Mouse (Mus musculus) CD4-positive, CD25-positive, alpha-beta regulatory T cell, adult 2 months (primary cell): ENCODE results near the gene Tgfa.

Experiments
- DNase-seq: peaks from one replicate; pipeline ENCODE4 v3.0.0-alpha.2; 2012; ENCODE audit warnings: low read depth, low spot score

Gene Tgfa

DNA sequence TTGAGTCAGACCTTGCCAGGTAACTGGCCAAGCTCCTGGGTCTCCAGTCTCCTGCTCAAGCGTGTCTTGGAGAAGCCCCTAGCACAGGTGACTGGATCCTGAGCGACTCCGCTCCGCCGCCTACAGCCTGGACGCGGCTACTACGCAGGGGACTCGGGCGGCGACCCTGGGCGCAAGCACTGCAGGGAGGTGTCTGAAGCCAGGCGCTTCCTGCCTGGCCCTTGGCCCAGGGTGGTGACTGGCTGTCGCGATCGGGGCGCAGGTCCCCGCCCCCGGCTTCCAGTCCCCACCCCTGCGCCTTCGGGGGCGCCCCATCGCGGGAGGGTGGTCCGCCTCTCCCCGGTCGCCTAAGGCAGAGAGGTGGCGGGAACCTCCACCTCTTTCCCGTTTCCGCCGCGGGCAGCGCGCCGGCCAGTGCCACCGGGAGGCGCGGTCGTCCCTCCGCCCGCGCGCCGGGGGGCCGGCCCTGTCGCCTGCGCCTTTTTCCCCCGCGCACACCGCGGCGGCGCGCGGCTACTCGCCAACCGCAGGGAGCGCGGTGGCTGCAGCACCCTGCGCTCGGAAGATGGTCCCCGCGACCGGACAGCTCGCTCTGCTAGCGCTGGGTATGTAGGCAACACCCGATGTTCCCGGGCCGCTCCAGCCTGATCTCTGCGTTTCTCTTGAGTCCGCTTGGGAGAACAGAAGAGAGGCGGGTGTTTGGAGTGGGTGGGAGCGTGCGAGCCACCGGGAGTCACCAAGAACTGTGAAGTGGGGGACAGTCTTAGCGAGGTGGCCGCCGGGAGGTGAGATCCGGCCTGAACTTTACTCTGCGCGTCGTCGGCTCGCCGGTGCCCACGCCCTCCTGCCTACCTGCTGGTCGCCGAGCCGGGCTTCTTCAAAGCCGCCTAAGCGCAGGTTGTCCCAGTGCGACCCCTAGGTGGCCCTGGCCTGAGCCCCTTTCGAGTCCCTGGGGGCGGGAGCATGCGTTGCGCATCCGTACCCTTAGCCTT lies at the start of gene Tgfa:
TSS of gene Tgfa (plus strand) at position 283 of the 992 bp plus-strand sequence.
- no peak for DNase-seq

DNA sequence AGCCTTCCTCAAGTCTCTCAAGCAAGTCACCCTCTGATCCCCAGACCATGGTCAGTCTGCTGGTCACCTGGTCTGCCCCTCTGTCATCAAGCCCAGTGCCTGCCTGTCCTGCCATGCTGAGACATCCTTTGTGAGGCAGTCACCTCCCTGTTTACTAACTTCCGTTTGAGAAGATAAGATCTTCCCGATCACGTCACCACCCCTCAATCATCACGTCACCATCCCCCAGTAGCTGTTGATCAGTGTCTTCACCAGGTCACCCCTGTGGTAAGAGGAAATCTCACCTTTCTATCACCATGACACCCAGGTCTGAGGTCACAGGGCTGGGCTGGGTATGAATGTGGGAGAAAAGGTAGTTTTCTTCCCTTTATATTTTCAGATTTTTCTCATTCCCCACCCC lies 46.5 kb upstream of the Tgfa start:
- DNase-seq: peak; percentile 41

DNA sequence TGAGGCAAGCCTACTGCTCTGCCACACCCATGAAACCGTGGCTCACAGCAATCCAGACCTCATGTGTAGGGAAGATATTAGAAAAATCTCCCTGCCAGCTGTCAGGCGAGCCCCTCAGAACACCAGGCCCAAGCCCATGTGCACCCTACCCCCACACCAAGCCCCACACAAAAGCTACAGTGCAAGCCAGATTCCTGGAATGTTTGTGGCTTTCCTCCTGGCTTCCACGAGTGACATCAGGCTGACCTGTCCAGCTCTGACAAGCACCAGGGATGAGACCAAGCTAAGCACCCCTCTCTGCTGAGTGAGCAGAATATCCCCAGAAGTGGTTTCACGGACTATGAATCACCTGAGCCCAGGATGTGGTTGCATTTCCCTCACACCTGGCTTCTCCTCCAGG lies 46.0 kb upstream of the Tgfa start:
- no peak for DNase-seq

DNA sequence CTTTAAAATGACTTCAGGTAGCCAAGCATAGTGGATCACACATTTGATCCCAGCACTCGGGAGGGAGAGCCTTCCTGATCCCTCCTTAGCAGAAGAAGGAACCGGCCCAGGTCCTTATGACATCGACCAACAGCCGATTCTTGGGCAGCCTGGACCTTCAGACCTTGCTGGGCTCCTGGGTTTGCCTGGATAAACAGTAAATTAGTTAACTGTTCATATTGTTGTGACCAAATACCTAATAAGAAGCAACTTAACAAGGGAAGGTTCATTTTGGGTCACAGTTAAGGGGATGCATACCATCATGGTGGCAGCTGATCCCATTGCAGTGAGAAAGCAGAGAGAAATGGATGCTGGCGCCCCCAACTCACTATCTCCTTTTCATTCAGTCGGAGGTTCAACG lies 42.3 kb upstream of the Tgfa start:
- no peak for DNase-seq

DNA sequence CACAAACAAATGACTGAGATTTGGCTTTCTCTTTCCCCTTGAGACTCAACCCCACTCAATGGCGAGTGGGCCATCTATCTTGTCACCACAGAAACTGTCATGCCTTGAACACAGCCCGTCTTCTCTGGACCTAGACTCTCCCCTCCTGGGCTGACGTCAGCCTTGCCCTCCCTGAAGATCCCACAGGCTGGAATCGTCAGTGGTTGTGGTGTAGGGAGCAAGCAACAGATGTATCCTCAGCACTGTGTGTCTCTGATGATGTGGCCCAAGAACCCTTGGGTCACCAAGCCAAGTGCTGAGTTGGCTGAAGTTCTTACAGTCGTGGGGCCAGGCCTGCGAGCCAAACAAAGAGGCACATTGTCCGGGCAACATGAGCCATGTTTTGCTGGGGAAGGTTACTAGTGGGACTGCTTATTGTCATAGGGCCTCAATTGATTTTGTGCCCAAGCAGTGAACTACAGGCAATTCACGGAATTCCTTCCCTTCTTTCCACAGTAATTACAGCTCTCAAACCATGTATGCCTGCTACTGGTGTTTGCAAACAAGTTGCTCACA lies 41.5 kb upstream of the Tgfa start:
- no peak for DNase-seq

DNA sequence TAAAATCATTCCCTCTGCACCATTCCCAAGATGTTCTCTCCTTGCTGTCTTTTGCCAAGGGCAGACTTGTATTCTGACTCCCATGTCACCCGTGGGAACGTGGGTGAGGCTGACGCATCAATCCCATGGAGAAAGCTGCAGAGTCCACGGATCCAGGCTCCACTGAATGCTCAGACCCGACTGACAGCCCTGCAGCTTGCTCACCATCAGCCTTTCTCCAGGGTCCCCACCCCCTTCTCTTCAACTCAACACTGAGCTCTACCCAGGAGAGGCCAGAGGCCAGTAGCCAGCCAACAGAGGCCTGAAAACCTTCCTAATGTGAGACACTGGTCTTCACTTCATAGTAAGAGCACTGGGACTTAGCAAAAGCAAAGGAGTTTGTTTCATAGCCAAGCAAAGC lies 41.0 kb upstream of the Tgfa start:
- no peak for DNase-seq

DNA sequence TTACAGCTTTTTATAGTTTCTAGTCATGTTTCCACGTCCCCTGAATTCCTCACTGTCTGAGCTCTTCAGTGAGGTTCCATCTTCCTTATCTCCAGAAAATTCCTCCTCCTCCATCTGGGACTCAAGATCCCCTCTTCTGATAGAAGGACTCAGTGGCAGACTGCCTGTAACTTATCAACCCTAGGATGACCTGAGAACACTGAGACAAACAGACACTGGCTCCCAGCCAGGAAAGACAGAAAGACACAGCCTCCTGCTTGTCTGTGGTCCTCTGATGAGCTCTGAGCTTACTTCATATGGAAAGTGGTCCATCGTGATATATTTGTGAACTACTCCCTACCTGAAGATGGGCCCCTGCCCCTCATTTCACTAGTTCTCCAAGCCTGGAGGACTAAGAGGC lies 40.5 kb upstream of the Tgfa start:
- DNase-seq: no peak

DNA sequence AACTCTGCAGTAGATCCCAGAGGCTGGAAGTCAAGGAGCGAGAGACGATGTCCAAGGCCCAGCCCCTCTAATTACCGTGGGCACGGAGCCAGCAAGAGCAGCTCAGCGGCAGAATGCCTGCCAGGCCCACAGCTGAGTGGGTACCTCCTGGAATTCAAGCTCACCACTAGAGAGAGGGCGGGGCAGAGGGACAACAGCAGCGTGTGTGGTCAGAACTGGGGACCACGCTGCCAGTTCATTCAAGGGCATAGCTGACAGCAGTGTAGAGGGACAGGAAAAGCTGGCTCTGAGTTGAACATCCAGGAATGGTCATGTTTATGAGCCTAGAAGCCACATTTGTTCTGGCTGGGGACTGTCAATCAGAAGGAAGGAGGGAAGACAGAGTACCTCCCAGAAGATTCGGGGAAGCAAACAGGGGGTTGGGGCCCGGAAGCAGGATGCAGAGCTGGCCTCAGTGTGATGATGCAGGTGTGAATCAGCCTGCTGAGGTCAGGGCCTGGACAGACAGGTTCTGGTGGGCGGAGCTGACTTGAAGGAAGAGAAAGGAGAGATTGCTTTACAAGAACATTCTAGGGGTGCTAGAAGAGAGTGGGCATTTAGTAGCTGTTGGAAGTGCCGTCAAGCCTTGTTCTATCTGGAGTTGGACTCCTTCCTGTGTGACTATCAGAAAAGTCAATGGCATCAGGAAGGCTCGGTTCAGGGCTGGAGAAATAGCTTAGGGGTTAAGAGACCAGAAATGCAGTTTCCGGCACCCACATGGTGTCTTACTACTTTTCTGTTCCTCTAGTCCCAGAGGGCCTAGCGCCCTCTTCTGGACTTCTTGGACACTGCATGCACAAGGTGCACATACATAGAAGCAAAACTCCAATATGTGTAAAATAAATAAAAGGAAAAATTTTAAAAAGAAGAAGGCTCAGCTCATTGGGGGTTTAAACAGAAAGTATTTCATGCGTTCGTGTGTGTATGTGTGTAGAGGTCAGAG lies 37.5 kb upstream of the Tgfa start:
- DNase-seq: no peak

DNA sequence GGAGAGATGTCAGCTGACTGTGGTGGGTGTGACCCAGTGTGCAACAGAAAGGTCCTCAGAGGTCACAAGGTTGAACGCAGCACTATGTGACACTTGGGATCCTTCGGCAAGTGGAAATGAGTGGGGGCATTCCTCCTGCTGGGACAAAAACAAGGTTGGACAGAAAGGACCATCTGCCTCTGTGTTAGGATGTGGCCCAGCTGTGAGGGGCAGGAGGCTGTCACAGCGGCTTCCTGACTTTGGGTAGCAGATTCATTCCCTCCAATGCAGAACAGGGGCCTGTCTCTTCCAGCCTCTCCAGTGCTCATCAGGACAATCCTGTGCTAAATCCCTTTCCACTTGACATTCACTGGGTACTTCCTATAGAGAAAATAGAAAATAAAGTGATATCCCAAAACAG lies 34.1 kb upstream of the Tgfa start:
- no peak for DNase-seq

DNA sequence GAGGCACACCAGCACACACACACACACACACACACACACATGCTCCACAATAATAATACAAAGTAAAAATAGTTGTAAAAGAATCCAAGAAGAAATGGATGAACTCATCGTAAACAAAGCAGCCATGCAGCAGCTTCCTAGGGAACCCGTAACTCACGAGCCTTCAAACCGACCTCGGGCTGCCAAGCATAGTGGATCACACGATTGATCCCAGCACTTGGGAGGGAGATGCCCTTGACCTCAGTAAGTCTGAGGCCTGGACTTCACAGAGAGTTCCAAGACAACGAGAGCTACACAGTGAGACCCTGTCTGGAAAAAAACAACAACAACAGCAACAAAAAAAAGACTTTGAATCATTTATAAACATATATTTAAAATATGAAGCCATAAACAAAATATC lies 33.4 kb upstream of the Tgfa start:
- no peak for DNase-seq

DNA sequence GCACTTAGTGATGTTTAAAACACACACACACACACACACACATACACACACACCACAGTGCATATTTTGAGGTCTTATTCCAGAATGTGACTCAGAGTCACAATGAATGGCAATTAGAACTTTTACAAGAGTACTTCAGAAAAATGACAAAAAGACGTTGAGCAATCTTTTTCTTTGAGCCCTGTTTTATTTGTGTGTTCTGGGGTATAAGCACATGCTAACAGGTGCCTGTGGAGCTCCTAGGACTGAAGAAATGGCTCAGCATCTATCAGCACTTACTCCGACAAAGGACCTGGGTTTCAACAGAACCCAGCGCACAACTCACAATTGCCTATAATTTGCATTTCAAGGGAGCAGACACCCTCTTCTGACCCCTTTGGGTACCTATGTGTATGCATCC lies 31.0 kb upstream of the Tgfa start:
- DNase-seq: no peak

DNA sequence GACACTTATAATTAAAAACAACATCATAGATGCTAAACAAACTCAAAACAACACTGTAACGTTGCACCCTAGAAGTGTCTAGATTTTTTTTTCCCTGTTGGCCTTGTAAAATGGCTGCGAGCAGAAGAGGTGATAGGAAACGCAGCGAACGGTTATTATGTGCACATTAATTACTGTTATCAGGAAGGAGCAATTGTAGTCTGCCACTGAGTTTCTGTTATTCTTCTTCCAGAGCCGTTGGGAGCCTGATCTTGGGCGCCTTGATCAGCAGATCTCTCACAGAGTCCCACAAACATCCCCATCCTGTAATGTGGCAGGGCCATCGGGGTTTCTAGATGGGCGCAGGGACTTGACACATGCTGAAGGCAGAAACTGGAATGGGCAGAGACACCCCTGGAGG lies 28.6 kb upstream of the Tgfa start:
- no peak for DNase-seq

DNA sequence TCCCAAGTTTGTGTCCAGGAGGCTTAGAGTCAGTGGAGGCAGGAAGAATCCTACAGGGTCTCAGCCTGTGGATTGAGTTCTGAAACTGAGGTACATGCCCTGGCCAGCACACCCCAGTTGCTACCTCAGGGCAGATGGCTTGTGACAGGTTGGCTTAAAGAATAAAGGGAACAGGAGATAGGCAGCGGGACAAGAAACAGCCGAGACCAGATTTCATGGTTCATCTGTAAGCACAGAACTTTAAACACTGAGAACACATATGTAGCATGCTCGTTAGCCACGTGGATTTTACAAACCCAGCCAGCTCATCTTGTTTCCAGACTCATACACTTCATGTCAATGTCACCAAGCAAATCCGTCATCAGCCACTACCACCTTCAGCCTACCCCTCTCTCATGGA lies 27.2 kb upstream of the Tgfa start:
- DNase-seq: no peak

DNA sequence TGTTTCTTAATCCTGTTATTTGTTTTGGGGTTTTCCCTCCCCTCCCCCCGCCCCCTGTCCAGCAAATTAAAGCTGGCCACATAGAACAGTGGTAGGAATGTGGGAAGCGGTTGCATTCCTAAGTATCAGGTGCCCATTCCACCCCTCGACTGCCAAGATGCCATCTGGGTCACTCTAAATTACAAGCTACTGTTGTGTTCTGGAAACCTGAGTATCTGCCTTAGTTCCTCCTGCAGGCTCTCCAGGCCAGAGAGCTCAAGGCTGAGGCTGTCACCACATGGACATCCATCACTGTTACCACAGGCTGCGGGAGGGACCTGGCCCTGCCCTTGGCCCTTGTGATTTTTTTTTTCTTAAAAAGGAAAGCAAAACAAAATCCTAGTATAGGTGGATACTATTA lies 25.9 kb upstream of the Tgfa start:
- no peak for DNase-seq

DNA sequence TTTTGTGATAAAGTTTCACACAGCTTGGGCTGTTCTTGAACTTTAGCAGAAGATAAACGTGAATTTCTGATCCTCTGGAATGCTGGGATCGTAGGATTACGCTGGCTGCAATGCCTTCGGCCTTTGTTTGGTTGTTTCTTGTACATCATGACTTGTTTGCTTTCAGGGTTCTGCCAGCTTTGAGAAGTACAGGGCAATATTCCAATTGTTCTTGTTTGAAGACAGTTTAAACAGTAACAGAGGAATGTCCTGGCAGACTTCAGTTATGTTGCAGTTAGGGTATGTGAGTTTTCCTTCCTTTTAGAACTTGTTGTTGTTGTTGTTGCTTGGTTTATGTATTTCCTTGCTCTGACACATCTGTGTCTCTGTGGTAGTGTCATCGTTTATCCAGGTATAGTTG lies 18.8 kb upstream of the Tgfa start:
- DNase-seq: no peak

DNA sequence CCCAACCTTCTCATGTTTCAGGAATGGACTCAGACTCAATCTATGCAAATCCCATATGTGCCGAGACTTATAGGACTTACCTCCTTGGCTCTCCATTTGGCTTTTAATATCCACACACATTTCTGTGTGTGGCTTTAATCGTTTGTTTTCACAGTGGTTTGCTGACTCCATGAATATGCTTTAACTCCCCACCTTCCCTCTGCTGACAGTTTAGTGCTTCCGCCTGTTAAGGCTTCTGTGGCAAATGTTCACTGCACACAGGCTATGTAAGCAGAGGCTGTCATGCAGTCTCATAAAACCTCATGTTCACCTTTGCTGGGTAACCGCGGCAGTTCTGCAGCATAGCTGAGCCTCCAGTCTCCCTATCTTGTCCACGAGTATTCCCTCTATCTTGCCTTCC lies 18.3 kb upstream of the Tgfa start:
- DNase-seq: no peak

DNA sequence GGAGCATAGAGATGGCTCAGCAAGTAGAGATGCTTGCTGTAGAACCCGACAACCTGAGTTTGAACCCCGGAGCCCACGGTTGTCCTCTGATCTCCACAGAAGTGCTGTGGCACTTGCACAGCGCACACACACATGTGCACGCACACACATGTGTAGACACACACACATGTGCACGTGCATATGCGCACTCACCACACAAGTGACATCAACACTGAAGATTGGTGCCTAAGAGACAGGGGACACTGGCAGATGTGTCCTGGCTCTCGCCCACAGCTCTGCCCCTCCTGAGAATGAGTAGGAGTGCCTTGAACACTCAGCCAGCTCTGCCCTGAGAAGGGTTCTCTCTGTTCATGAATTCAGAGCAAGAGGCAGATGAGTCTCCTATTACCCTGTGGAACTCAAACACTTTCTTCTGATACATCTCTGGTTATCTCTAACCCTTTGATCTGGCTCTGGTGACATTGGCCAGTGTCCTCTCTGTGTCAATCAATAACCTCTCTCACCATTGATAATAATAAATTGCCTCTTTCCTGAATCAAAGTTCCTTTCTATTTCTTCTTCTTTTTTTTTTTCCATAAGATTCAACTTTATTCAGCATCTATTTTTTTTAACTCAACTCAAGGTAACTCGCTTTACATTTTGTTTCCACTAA lies 17.6 kb upstream of the Tgfa start:
- DNase-seq: no peak

DNA sequence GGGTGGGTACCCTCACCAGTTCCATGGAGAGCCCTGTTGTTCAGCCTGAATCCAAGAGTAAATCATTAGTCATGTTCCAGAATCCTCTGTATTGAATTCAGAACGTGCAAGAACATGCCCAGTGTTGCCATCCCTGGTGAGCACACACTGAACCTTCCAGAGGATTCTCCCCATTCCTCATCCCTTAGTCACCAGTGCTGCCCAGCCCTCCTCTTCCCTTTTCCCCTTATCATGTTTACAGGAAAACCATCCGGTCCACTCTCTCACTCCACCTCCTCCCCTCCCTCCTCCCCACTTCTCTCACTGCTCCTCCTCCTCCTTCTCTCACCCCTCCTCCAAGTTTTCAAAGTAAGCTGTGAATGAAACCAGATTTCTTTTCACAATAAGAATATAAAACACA lies 14.4 kb upstream of the Tgfa start:
- no peak for DNase-seq

DNA sequence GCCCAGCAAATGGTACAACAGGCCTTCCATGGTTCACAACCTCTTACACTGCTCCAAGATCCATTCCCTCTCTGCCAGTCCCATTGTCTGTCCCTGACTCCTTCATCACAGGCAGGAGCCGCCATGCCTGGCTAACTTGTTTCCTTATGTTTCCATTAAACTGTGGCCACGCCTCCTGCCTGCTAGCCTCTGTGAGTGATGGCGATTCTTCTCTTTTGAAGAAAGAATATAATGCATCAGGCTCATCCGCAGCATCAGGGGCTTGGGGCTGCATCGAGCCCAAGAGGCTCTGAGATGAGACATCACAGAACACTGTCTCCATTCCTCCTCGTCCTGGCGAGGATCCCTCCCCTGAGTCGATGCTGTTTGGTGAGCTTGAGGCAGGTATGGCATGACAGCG lies 13.0 kb upstream of the Tgfa start:
- DNase-seq: no peak

DNA sequence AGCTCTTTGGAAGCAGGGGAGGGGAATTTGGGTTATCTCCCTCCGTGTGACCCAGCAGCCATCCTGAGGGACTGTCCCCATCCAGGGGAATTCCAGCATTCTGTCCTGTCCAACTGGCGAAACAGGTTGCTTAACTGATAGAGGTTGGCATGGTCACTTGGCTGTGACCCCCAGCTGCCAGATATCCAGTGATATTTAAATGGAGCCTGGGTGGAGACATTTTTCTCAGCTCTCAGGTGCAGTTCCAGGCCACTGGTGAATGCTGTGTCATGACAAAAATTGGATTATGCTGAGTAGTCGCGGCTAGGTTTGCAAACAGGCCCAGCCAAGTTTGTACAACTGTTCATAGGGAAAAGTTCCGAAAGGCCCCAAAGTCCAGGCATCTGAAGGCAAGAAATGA lies 12.4 kb upstream of the Tgfa start:
- no peak for DNase-seq

DNA sequence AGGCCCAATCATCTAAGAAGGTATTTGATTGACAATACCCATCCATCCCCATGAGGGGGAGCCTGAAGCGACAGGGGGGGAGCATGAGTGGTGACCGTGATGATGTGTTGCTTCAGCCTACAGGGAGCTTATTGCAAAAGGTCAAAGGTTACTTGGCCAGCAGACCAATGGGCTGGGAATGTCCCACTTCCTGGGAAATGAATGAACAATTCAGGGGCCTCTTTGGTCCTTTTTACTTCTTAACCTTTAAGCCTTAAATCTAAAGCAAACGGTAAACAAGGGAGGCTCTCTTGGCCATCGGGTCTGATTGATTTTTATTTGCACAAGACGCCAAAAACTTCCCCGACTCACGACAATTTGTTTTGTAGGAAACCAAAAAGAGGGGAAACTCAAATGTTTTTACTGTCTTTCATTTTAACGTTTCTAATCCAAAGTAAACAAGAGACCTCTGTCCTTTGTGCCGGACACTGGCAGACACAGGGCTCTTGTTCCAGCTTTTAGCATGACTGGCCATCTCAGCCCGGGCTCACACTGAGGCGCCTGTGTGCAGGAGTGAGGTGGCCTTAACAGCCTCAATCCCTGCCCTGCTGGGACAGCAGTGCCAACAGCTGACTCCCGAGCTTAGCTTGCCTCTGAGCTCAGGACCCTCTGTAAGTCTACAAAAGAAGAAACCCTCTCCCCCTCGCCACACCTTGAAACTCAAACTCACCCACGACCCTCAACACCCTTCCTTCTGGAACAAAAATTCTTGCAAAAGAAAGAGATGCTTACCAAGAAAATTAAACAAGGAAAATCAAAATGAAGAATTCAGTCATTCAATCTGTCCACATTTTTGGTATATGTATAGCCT lies 8.7 kb upstream of the Tgfa start:
- no peak for DNase-seq
